Mouse (Mus musculus) G1E (cell line): ENCODE measurements around the gene Vmn1r101.
"Not testable (repeated sequence)": the region's sequence is repeated elsewhere in the genome, so short reads cannot be mapped to it uniquely, and the experiment has no call there.

Experiments
- CTCF ChIP-seq: IDR thresholded peaks from 2 replicates; pipeline ENCODE4 v1.5.1; 2012; ENCODE audit warnings: low read depth, low read length, inconsistent platforms, mixed read lengths
- GATA1 ChIP-seq: IDR thresholded peaks from 2 replicates; pipeline ENCODE4 v1.6.1; 2012; ENCODE audit warnings: borderline replicate concordance, low read length, inconsistent platforms, mixed read lengths
- GATA2 ChIP-seq: IDR thresholded peaks from 2 replicates; pipeline ENCODE4 v1.6.1; 2012; ENCODE audit warnings: low read depth, low read length, inconsistent platforms, borderline replicate concordance
- POLR2AphosphoS5 ChIP-seq: IDR thresholded peaks from 2 replicates; pipeline ENCODE4 v1.6.1; 2012; ENCODE audit warnings: low read depth, low read length, inconsistent platforms; ENCODE audit not compliant: insufficient replicate concordance
- TAL1 ChIP-seq: conservative IDR thresholded peaks from 2 replicates; pipeline ENCODE4 v1.6.1; 2012; ENCODE audit warnings: low read depth, low read length, inconsistent platforms, mixed read lengths

DNA sequence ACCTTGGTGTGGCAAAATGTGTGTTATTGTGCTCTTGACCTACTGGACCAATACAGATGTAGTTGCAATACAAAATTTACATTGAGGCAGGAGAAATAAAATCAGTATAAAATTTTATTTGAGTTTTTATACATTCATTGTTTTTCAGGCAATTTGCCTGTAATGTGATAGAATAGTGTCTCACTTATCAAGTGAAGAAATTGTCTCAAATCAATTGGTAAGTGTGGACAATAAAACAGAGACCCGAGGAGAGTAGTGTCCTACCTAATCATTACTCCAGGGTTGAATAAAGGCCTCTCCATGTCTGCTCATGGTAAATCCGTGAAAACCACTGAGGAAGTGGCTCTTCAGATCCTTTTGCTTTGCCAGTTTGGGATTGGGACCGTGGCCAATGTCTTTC lies 24.8 kb downstream of the Vmn1r101 start, which contains the start of gene Vmn1r100:
- TF ChIP-seq CTCF, GATA1, TAL1, POLR2AphosphoS5, GATA2: not testable (repeated sequence)
